Mouse (Mus musculus) kidney, adult 2 months (tissue): ENCODE data around the gene Kcnj6. TPM values are rescaled to one million over a fixed set of nuclear protein-coding genes. Genes with fewer than 3 reads are reported as not detected.

Experiments used
- DNase-seq: peaks from one replicate; pipeline ENCODE4 v3.0.0; 2021
- H3K27ac ChIP-seq: fragments of 200-500 bp; 2 replicates; pipeline ENCODE4 v1.5.1; 2012; ENCODE audit warnings: low read depth, low read length, control low read depth, inconsistent platforms; ENCODE audit not compliant: insufficient read depth
- H3K27me3 ChIP-seq: fragments of 200-500 bp; replicated peaks from 2 replicates; pipeline ENCODE4 v1.6.1; 2012; ENCODE audit warnings: mild to moderate bottlenecking, moderate library complexity, low read length, inconsistent platforms; ENCODE audit not compliant: control insufficient read depth, insufficient read depth
- H3K36me3 ChIP-seq: fragments of 200-500 bp; 2 replicates; pipeline ENCODE4 v1.6.1; 2012; ENCODE audit warnings: mild to moderate bottlenecking, moderate library complexity, low read length, inconsistent platforms; ENCODE audit not compliant: control insufficient read depth, insufficient read depth
- H3K4me1 ChIP-seq: fragments of 200-500 bp; 2 replicates; pipeline ENCODE4 v1.6.1; 2011; ENCODE audit warnings: low read length; ENCODE audit not compliant: control insufficient read depth, insufficient read depth
- H3K4me3 ChIP-seq: fragments of 200-500 bp; 2 replicates; pipeline ENCODE4 v1.5.1; 2011; ENCODE audit warnings: mild to moderate bottlenecking, low read depth, low read length, control low read depth; ENCODE audit not compliant: insufficient read depth
- CTCF ChIP-seq: fragments of 200-500 bp; conservative IDR thresholded peaks from 2 replicates; pipeline ENCODE4 v1.5.1; 2011; ENCODE audit warnings: low read depth, mild to moderate bottlenecking, control low read depth, low read length, moderate library complexity, mixed read lengths; ENCODE audit not compliant: insufficient read depth, insufficient read length
- POLR2A ChIP-seq: fragments of 200-500 bp; IDR thresholded peaks from one replicate; pipeline ENCODE4 v1.6.1; 2011; ENCODE audit warnings: low read depth, low read length, control low read depth
- WGBS: fragments of 180-500 bp; shearing (Covaris S2); methylation state at CpG from one replicate; pipeline ENCODE4 v1.1.7; 2018; 5-methylcytosine and 5-hydroxymethylcytosine counted together
- polyA plus RNA-seq: library from polyadenylated mRNA; depleted of rRNA; stranded (reverse); fragments of >200 nt; gene quantifications from 2 replicates; pipeline ENCODE4 v1.2.3, GENCODE M21; 2012

Gene Kcnj6
- polyA plus RNA-seq, 1 experiment: not detected

DNA sequence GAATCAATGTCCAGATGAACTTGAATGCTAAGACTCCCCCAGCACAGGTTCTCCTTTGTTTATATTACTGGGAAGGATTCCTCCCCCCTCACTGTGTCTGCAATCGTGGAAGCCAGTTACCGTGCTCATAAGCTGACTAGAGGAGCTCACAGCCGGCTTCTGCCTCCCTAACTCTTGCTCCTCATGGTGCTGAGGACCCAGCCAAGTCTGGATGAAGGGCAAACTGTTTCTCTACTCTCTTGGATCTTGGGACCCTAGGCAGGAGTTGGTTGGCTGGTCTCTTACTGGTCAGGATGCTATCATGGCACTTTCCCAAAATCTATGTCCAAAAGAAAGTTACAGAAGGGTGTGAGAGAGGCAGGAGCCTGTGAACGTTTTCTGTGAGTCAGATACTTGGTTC, 2.6 kb downstream of the Kcnj6 start:
- H3K27me3 ChIP-seq: no peaks in the 10 kb centered on the region; the same call in 1 of the 2 replicates
- no peak overlapping the region for H3K4me3 ChIP-seq
- no peaks in the 10 kb centered on the region for H3K4me1 ChIP-seq
- DNase-seq: no peak
- TF ChIP-seq CTCF: no peak
- TF ChIP-seq POLR2A: no peak
- H3K27ac ChIP-seq: no peak overlapping the region
- H3K36me3 ChIP-seq: no peaks in the 10 kb centered on the region
- 53% methylated on average over 4 of the region's 4 CpGs for WGBS

DNA sequence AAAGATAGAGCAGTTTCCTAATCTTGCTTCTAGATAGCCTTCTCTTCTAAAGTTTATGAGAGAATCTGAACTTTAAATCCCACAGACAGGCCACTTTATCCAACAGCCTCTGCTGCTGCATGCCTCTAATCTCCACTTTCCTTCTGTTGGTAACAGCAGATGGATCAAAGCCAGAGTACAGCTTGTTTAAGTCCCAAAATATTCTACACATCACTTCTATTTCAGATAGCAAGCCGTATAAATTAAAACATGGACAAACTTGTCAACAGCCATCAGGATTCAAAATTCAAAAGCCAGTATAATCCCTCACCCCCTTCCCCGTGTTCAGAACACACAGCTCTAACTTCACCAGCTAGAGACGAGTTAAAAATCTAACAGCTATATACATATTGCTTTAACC, 3.4 kb downstream of the Kcnj6 start:
- DNase-seq: no peak
- Histone ChIP-seq H3K4me3 (no peak overlapping the region), H3K36me3 (no peaks in the 10 kb centered on the region), H3K4me1 (no peaks in the 10 kb centered on the region), H3K27me3 (no peaks in the 10 kb centered on the region; the same call in 1 of the 2 replicates), H3K27ac (no peak overlapping the region)
- TF ChIP-seq POLR2A (no peak), CTCF (no peak)
- 87% methylated on average over 3 of the region's 3 CpGs for WGBS

GRCm38 (mm10) chr16:94990114-94990513, 7.4 kb downstream of the Kcnj6 start:
- H3K27me3 ChIP-seq: no peaks in the 10 kb centered on the region; the same call in 1 of the 2 replicates
- TF ChIP-seq CTCF (no peak), POLR2A (no peak)
- no peak overlapping the region for H3K27ac ChIP-seq
- 75% methylated on average over 2 of the region's 2 CpGs for WGBS
- no peak overlapping the region for H3K4me3 ChIP-seq
- H3K4me1 ChIP-seq: no peaks in the 10 kb centered on the region
- H3K36me3 ChIP-seq: no peaks in the 10 kb centered on the region
- DNase-seq: no peak

DNA sequence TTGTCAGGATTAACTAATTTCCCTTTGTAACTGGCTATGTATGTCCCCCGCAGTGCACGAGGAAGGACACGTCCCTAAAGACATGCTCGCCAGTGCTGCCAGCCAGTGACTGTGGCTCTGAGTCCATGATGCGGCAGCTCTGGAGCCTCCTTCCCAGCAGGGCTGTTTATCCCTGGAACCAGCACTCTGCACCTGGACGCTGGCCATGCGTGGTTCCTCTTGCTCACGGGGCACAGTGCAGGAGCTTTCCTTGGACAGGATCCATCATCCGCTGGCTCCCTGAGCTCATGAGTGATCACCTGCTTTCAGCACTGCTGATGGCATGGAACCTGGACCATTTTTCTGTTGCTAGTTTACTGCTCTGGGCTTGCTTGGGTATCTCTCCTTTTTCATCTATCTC, 10.8 kb downstream of the Kcnj6 start:
- Histone ChIP-seq H3K27me3 (no peaks in the 10 kb centered on the region), H3K4me3 (no peak overlapping the region), H3K36me3 (no peaks in the 10 kb centered on the region), H3K27ac (no peak overlapping the region), H3K4me1 (no peaks in the 10 kb centered on the region)
- 61% methylated on average over 9 of the region's 9 CpGs for WGBS
- peak; percentile 27 for DNase-seq
- no peak for TF ChIP-seq POLR2A
- no peak for TF ChIP-seq CTCF

DNA sequence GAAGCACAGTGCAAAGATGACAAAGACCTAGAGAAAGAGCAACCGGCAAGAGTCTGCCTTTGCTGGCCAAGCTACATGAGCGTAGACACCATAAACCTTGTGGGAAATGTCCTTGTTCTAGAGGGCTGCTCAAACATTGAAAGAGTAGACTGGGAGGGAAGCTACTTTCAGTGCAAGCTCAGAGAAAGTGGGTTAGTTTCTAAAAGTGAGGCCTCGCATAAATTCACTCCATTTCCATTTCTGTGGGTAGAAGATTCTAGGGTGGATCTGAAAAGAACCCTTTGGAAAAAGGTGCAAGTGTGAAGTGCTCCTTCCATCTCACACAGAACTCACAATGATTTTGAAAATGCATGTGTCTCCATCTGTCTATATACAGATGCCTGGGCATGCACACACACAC, 13.2 kb downstream of the Kcnj6 start:
- Histone ChIP-seq H3K4me3 (no peak overlapping the region), H3K4me1 (no peaks in the 10 kb centered on the region), H3K27ac (no peak overlapping the region), H3K27me3 (no peaks in the 10 kb centered on the region), H3K36me3 (no peaks in the 10 kb centered on the region)
- TF ChIP-seq POLR2A: no peak
- no peak for TF ChIP-seq CTCF
- no peak for DNase-seq
- WGBS: 94% methylated on average over 3 of the region's 3 CpGs

DNA sequence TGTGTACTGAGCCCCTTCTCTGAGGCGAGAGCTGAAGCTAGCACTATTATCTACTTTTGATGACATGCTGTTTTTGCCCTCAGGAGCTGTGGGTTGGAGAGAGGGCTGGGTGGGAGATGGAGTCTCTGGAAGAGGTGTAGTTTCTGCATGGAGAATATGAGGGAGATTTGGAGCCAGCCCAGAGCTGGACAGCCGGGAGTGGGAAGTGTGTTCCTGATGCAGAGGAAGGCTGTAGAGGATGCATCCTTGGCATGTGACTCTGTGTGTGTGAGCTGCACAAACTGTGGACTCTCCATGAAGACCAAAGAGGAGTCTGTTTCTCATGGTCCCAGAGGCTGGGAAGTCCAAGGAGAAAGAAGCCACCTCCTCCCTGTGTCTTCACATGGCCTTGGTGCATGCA, 17.1 kb downstream of the Kcnj6 start:
- Histone ChIP-seq H3K27ac (no peak overlapping the region), H3K36me3 (no peaks in the 10 kb centered on the region), H3K4me1 (no peaks in the 10 kb centered on the region), H3K27me3 (no peaks in the 10 kb centered on the region), H3K4me3 (no peak overlapping the region)
- 88% methylated on average over 2 of the region's 2 CpGs for WGBS
- TF ChIP-seq CTCF (no peak), POLR2A (no peak)
- no peak for DNase-seq

DNA sequence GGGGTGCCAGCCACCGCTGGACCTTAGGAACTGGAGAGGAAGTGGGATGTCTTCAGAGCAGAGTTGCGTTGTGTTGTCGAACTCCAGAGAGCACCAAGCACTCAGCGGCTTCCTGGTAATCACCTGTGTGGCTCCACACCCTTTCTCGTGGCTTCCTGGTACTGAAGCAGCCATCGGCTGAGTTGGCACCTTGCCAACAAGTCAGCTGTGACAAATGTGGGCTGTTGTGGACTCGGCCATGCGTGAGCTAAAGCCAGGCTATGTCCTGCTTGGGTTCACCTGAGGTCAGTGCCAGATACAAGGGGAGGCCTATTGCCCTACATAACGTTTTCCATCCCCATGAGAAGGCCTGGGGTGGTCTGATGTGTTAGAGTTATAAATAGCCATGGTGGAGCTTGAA, 18.0 kb downstream of the Kcnj6 start:
- 25% methylated on average over 9 of the region's 9 CpGs for WGBS
- Histone ChIP-seq H3K36me3 (no peaks in the 10 kb centered on the region), H3K27ac (no peak overlapping the region), H3K27me3 (no peaks in the 10 kb centered on the region), H3K4me1 (no peaks in the 10 kb centered on the region), H3K4me3 (no peak overlapping the region)
- DNase-seq: peak; percentile 48
- TF ChIP-seq POLR2A (no peak), CTCF (no peak)
